Mouse (Mus musculus) thymus, postnatal 36 days (tissue): ENCODE data around the gene Magi3.
A peak's percentile ranks its signal among the peaks of the same experiment; 100 is the strongest.

Source experiments
- DNase-seq, 2 experiments: peaks; one replicate each; pipeline ENCODE4 v3.0.0; 2022; ENCODE audit warnings: mixed read lengths in 2 of 2

Magi3 gene

DNA sequence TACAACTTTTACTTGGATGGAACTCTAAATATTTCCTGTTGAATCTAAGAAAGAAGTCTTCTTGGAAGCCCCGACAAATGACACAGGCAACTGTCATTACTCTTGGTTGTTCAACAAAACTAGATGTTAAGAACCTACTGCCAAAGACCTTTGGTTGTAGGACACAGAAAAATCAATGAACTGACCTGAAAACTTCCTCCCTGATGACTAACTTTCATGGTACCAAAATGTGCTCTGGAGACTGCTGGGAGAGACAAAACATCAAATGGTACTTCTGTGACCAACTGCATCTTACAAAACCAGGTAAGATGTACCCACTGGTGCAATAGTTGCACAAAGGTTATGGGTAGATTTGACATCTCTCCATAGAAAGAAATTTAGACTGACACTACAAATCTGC lies 30.9 kb downstream of the Magi3 start:
- no peak for DNase-seq

DNA sequence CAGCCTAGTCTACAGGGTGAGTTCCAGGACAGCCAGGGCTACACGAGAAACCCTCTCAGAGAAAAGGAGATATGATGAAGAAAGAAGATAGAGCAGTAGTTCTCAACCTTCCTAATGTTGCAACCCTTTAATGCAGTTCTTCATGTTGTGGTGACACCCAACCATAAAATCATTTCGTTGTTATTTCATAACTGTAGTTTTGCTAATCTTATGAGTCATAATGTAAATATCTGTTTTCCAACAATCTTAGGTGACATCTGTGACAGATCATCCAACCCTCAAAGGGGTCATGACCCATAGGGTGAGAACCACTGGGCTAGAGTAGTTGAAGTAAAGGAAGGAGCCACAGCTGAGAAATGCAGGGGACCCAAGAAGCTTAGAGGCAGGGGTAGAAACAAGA lies 35.9 kb downstream of the Magi3 start:
- DNase-seq: no peak

DNA sequence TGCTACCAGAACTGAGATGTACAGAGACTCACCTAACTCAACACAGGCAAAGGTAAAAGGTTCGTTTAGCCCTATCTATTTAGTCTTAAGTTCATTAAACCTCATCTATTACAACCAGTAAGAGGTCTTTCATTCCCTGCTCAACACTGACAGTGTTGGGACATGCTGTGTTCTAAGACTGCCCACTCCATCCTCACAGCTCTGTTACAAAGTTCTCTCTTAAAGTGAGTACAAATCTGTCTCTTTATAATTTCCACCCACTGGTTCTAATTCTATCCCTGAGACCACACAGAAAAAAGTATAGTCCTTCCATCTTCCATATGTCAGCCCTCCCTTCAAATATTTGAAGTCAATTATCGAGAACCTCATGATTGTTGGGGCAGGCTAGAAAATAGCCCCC lies 36.5 kb downstream of the Magi3 start:
- no peak for DNase-seq

DNA sequence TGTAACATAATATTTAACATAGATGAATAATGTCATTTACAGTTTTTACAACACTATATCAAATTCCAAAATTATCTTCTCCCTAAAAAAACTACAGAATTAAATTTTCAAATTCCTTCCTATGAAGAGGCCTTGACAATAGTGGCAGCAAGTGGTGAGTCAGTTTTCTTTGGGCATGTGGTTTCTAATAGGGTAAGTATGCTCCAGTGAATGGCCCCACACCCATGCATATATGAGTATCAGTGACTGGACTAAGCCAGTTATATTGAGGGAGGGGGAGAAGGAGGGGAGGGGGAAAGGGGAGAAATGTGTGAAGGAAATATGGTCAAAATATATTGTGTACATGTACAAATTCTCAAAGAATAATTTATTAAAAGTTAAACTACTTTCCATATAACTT lies 37.5 kb downstream of the Magi3 start:
- no peak for DNase-seq

DNA sequence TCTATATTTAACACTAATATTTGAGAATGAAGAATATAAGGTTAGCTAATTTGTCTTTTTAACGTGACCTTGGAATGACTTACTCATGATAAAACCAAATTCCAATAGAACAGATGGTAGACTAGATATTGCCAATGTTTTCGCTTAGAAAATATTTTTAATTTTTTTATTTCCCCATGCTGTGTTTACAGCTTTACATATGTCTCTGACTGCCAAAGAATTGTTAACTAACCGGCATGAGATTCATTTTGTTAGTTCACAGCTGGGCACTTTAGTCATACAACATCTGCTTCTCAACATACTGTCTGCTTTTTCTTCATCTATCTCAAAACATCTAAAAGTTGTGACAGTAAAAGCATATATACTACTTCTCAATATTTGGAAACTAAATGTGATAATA lies 58.8 kb downstream of the Magi3 start:
- no peak for DNase-seq

DNA sequence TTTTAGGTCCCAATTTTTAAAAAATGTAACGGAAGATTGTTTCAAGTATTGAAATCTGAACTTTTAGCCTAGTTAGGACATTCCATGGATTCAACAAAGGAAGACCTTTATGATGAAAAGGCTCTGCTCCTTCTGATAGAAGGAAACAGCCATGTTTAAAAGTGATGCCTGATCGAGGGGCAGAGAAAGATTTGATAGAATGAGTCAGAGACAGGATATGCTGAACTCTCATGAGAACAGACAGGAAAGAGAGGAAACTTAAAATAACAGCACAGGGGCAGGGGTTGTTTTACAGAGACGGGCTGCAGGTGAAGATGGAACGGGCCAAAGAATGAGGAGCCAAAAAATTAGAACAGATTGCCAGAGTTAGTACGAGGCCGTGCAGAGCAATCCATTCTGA lies 59.6 kb downstream of the Magi3 start:
- no peak for DNase-seq

DNA sequence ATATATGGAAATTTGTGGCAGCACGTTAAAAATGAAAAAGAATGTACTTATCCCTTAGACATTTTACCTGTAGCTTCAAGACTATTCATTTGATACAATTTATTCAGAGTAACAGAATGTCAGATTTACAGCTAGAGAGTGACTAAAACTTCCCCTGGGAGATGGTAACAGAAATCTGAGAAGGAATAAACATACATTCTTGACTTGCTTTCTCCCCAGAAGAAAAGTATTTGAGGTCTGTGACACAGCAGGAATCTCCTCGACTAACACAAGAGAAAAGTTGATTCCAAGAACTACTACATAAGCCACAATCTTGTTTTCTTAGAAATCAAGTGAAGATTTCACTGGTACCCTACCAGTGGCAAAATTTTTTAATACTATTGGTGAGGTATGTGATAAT lies 70.0 kb downstream of the Magi3 start:
- DNase-seq: no peak

DNA sequence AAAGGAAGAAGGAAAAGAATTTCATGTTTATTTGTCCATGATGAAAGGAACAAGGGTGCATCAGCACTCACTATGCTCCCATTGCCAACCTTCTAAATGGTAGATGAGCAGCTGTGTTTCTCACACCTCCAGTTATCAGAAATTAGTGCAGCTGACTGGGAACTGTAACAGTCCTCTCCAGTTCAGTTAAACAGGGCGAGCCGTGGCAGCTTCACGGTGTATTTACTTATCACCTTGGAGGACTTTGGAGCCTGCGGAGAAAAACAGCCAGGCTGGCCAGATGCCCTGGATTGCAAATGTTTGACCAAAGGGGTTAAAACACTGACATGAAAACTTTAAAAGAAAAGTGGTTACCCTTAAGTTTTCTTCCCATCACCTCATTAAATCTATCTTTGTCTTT lies 77.8 kb downstream of the Magi3 start:
- no peak for DNase-seq

DNA sequence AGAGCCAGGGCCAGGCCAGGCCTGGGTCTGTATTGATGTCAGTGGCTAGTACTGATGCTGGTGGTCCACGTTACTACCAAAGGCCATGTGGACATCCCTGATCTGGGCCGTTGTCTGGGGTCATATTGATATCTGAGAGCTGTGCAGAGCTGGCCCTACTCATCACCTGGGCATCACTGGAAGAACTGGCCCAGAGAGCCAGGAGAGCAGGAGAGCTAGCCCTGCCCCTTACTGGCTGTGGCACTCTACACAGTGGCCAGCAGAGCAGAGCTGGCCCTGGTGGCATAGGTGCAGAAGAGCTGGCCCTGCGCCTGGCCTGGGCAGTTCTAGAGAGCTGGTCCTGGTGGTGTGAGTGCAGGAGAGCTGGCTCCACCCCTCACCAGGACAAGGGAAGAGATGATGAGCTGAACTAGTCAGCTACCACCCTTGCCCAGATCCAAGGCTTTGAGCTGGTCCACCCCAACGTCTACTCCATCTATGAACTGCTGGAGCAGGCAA lies 81.2 kb downstream of the Magi3 start:
- no peak for DNase-seq

DNA sequence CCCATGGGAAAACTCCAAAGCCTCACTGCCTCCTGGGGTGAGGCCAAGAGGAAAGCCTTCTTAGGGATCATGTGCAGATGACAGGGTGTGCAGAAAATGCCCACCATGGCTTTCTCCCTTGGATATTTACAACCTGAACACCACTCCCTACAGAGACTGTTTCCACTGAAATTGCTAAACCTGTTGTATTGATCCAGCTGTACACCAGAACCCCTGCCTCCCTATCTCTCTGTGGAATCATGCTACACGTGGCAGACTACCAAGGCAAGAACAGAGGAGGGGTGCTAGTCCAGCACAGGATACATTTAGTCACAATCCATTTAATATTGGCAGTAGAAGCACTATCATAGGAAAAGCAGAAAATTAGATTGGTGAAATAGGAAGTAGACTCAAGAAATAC lies 94.5 kb downstream of the Magi3 start:
- DNase-seq: no peak

DNA sequence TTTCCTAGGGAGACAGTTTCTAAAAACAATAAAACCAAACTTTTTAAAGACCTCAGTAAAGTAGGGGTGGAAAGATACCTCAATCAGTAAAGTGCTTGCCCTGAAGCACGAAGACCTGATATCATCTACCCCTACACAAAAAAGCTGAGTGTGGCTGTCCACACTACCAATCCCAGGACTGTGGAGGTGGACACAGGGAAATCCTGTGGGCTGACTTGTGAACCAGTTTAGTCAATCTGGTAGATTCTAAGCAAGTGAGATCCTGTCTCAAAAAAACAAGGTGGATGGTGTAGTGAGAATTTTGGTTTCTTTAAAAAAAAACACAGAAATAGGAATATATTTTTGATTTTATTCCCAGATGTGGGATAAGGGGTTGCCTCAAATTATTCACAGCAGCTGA lies 96.3 kb downstream of the Magi3 start:
- DNase-seq: no peak

DNA sequence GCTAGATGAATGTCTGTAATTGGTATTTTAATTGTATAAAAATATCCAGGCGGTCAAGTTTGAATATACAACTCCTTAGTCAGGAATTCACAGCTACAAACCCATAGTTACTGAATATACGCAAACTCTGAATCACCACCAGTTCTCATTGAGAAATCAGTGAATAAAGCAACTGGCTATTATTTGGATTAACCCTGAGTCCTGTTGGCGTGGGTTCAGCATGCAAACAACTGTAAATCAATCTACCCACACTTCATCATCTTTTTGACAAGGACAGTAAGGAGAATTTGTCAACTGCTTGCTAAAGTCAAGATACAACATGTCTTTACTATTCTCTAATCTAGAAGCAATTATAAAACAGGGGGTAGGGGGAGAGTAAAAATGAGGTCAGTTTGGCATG lies 110.7 kb downstream of the Magi3 start:
- no peak for DNase-seq

DNA sequence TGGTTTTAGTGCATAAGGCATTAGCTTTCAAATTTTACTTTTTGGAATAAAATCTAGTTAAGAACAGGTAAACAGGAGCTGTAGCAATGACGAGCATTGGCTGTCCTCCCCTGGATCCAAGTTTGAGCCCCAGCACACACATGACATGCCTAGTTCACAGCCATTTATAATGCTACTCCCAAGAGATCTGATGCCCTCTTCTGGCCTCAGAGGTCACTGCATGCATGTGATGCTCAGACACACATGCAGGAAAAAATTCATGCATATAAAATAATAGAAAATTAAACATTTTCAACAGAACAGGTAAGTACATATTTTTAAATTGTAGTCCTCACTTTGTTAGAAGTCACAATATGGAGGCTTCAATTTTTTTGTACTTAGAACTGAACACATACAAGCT lies 115.2 kb downstream of the Magi3 start:
- DNase-seq: peak; percentile 56 to 63

DNA sequence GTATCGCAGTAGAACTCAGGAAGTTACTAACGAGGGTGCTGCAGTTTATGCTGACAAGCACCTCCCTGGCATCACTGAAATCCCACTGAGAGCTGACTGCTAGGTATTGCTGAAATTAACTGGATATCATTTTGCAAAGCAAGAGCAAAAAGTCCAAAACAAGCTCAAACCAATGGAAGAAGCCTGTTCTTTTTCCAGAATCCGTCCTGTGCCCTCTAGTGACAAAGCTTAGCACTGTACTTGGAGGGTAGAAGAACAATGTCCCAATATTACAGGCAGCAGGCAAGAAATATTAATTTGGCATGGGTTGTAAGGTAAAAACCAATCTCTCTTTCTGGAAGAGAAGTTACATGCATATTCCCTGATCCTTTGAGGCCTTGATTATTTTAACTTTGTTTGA lies 118.5 kb downstream of the Magi3 start:
- DNase-seq: no peak

DNA sequence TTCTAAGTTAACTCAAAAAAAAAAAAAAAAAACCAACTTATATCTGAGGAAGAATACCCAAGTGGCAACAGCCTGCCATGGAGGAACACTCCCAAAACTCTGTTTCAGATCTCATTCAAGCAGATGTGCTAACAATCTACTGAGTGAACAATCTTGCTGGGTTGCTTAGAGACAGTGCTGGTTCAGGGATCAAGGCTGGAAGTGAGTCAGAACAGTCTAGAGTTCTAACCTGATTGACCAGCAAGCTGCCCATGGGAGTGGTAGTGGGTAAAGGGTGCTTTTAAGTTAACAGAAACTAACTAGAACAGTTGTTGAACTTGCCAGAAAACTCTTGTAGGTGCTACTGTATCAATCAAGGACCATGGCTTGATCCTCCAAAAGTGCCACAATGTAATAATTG lies 118.9 kb downstream of the Magi3 start:
- no peak for DNase-seq

DNA sequence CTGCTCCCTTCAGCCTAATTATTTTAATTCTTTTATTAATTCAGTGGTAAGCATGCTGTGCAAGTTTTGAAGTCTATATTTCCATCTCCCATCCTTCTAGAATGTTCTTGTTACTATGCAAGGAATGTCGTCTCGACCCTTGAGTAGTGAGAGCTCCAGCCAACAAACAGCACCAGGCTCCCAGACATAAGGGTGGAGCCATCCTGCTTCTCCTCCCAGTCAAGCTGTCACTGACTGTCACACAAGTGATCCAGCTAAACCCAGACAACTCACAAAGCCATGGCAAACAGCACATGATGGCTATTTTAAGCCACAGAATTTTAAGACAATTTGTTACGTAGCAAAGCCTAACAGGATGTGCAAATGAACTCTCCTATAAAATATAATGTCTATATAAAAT lies 124.2 kb downstream of the Magi3 start:
- no peak for DNase-seq

DNA sequence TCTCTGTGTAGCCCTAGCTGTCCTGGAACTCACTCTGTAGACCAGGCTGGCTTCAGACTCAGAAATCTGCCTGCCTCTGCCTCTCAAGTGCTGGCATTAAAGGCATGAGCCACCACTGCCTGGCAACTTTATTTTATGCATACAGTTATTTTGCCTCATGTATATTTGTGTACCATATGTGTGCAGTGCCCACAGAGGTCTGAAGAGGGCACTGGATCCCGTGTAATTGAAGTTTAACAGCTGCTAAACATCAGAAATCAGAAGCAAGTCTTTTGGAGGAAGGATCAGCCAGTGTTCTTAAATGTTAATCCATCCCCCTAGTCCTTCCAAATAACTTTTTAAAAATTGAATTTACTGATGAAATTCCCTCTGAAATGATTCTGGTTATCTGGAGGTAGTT lies 125.5 kb downstream of the Magi3 start:
- no peak for DNase-seq

DNA sequence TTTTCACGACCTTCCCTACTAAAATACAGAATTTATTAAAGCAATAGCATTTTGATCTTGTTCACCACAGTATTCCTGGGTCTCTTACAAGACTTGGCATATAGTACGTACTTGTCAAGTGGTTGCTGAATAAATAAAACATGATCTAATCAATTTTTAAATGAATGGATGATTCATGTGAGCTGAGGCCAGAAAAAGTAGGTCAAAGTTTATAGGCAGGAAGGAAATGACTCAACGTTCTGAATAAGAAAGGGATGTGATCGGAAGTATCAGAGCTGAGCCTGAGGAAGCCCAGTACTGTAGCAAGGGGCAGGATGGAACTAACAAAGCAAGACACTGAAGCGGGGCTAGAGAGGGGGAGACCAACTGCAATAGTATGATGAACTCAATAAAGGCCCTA lies 127.4 kb downstream of the Magi3 start:
- no peak for DNase-seq

DNA sequence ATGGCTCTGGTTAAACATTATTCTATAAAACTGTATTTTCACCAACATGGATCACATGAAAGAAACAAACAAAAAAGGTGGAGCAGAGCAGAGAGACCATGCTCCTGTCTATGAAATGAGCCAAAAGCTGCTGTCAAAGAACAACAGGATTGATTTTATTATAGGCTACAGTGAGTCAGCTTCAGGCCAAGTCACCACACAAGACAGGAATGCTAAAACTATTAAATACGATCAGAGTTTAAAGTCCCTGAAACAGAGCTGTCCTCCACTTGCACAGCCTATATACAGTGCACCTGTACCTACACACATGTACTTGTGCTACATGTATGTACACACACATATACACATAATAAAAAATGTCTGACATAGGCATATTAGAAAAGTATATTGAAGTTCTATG lies 138.1 kb downstream of the Magi3 start:
- DNase-seq: no peak

DNA sequence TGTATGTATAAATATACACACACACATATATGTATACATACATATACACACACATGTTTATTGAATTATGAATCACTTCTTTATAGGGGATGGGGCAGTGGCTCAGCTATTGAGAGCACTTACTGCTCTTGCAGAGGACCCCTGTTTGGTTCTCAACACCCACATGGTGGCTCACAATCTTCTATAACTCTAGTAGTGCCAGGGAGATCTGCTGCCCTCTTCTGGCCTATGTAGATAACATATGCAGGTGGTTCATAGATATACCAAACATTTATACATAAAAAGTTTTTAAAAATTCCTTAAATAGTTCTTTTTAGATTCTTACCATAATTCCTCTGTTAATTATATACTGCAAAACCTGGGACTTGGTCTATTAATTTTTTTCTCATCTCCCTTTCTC lies 141.4 kb downstream of the Magi3 start:
- DNase-seq: no peak

DNA sequence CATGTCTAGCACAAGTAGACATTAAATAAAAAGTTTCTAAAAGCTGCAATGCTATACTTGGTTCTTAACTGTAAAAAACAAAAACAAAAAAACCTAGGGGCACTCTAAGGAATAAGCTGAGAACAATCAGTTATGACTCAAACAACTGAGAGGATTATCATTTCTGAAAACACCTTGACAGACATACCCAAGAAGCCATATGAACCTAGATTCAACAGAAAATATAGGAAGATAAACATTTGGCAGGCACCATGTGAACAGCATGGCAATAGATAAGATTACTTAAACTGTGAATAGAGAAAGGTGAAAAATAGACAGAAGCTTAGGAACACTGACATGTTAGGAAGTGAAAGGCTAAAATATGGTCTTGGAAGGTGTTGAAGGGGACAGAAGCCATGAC lies 150.8 kb downstream of the Magi3 start:
- no peak for DNase-seq

DNA sequence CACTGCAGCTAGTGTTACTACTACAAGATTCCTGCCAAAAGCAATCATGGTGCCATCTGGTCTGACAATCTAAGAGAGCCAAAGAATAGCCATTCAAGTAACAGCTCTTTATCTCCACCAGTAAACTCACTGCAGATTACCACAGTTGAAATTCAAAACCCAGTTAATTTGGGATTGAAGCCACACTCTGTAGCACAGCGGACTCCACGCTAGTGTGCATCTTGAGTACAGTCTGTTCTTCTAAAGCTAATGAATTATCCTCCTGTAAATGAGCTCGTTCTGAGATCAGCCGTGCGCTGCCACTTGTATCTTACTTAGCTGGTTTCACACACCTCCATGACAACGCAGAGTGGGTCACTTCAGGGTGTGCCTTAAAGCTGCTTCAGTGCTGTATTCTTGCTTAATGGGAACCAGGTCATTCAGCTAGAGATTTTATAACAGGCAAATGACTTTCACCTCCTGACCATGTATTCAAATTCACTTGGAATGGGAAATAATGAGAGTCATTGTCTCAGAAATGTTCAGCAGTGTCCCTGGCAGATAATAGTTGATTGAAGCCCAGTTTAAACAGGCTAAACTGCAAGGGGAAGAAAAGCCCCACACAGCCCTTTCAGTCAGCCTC lies 161.1 kb downstream of the Magi3 start:
- no peak for DNase-seq

DNA sequence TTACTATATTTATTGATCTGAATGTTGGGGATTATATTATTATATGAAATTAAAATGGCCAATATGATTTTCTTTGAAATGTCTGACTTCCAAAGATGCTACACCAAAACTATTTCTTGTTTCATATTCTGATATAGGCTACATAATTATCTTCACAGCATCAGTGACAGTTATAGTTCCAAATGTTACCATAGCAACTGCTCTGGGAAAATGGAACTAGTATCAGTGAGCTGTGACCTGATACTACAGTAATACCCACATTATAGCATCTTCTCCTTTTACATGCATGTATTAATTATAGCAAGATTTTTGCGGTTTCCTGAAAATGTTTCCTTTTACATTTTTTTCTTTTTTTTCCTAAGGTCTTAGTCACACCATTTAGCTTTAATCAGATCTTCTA lies 187.4 kb downstream of the Magi3 start:
- no peak for DNase-seq

DNA sequence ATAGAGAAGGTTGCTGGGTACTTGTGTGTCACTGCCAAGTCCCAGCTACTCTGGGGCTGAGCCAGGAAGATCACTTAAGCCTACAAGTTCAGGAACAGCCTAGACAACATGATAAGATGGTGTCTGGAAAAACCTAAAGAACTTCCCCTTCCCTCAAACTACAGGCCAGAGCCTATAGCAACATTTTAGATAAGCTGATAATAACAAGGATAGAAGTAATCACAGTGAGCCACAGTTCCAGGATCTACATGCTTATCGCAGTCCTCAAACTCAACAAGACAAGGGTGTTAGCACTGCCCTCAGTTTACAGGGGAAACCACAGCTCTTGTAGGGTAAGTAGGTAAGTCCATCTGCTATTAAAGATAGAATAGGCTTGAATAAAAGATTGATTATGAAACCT lies 188.1 kb downstream of the Magi3 start:
- DNase-seq: no peak

DNA sequence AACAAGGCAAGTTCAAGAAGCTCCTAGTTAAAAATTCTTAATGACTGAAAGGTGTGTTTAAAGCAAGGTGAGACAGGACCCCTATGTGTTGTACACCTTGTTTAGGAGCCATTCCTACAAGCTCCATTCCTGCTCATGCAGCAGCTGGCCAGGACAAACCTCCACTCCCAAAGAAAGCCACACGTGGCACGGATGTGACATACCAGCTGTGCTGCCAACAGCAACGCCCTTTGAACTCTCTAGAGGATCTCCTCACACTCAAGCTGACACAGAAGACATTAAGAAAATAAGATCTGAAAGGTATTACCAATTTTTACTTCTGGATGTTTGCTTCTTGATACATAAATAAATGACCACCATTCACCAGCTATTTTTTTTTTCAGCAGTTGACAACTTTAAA lies 193.2 kb downstream of the Magi3 start:
- no peak for DNase-seq

DNA sequence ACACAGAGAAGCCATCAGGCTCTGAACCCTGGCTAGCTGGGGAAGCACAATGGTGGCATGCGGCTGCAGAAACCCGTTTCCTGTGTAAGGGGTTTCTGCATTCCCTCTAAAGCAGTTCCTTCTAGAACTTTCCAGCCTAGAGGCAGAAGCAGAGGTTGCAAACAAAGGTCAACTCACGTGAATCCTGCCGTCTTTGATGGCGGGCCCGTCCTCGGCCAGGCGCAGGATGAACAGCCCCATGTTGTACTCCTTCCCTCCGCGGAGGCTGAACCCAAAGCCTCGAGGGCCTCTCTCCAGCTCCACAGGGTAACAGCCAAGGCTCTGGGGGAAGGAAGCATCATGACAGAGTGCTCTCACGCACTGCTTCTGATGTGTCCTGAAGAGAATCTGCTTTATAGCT lies 200.1 kb downstream of the Magi3 start:
- no peak for DNase-seq
